In genomic region chr2:28377948-28378822, GRCm38 (mm10) we compare ENCODE assay signal across 10 mouse cellular contexts.
DNase-seq lines count a peak whose midpoint lies in the region; ATAC-seq lines count a peak whose summit lies in the region.
"Had no signal": no experiment of that assay in that cellular context is flagged by ENCODE, and none has a peak within 500 bp of the region (broad histone marks: within the 10 kb centered on the region; RNA-seq: fewer than 3 reads in every experiment).

No protein-coding gene starts in this region.

- no peaks in the 10 kb centered on the region for H3K9me3 ChIP-seq in embryonic facial prominence, embryonic 13.5 days
- no peaks in the 10 kb centered on the region for H3K9me3 ChIP-seq in embryonic facial prominence, embryonic 10.5 days
- H3K9me3 ChIP-seq: limb, embryonic 13.5 days had no signal

- WGBS in embryonic facial prominence, embryonic 13.5 days = 60% methylated on average over 9 of the region's 9 CpGs
- WGBS in embryonic facial prominence, embryonic 10.5 days = 68% methylated on average over 9 of the region's 9 CpGs

- no peak for DNase-seq in embryonic facial prominence, embryonic 10.5 days (ENCODE audit: low spot score)
- DNase-seq in layer of hippocampus, adult 18-20 months (ENCODE audit: low spot score in 2 of 2) = peak; percentile 56 to 83
- DNase-seq in layer of hippocampus, postnatal 10 days (ENCODE audit: low spot score in 2 of 2) = no peak
- peak; percentile 74 for DNase-seq in layer of hippocampus, adult 9-11 months
- DNase-seq in urinary bladder, postnatal 10 days (ENCODE audit: low spot score) = no peak
- DNase-seq in ovary, postnatal 36 days (ENCODE audit: low spot score) = no peak
- DNase-seq: gastrocnemius, postnatal 36 days had no signal

- no peak overlapping the region for H3K4me2 ChIP-seq in embryonic facial prominence, embryonic 13.5 days
- H3K4me2 ChIP-seq: limb, embryonic 13.5 days had no signal

- no peak overlapping the region for H3K4me3 ChIP-seq in embryonic facial prominence, embryonic 13.5 days
- H3K4me3 ChIP-seq in embryonic facial prominence, embryonic 10.5 days = no peak overlapping the region
- H3K4me3 ChIP-seq: limb, embryonic 13.5 days had no signal

- ATAC-seq in embryonic facial prominence, embryonic 13.5 days (ENCODE audit: insufficient number of reproducible peaks, insufficient read depth, low FRiP score, low TSS enrichment, low read depth) = no peak
- ATAC-seq in megakaryocyte-erythroid progenitor cell, adult 5-6 weeks (replicated peaks; ENCODE audit: low FRiP score, low TSS enrichment, poor library complexity, severe bottlenecking) = 0 out of 2 replicates have a peak, but pooled peaks have one; percentile 34

- peaks cover 3% of the 10 kb centered on the region for H3K4me1 ChIP-seq in embryonic facial prominence, embryonic 13.5 days
- peaks cover 19% of the 10 kb centered on the region for H3K4me1 ChIP-seq in embryonic facial prominence, embryonic 10.5 days

- peak overlapping the region; percentile 11; the same call in 1 of the 2 replicates for H3K9ac ChIP-seq in embryonic facial prominence, embryonic 13.5 days
- H3K9ac ChIP-seq: limb, embryonic 13.5 days had no signal

- no peaks in the 10 kb centered on the region for H3K36me3 ChIP-seq in embryonic facial prominence, embryonic 13.5 days
- H3K36me3 ChIP-seq in embryonic facial prominence, embryonic 10.5 days (replicated peaks) = no peaks in the 10 kb centered on the region
- H3K36me3 ChIP-seq: limb, embryonic 13.5 days had no signal

- H3K27me3 ChIP-seq in embryonic facial prominence, embryonic 13.5 days = no peaks in the 10 kb centered on the region
- no peaks in the 10 kb centered on the region for H3K27me3 ChIP-seq in embryonic facial prominence, embryonic 10.5 days (replicated peaks; ENCODE audit: low read depth, poor library complexity, severe bottlenecking)
- H3K27me3 ChIP-seq: limb, embryonic 13.5 days had no signal

- no peak overlapping the region for H3K27ac ChIP-seq in embryonic facial prominence, embryonic 13.5 days
- H3K27ac ChIP-seq in embryonic facial prominence, embryonic 10.5 days (replicated peaks) = no peak overlapping the region; the same call in 1 of the 2 replicates
- H3K27ac ChIP-seq: limb, embryonic 13.5 days had no signal

Comparison
In these comparisons a context has a peak if more than half of its experiments do, and no peak if none do; other contexts are left out.
1. DNase-seq: peak in layer of hippocampus, adult 18-20 months (2 of 2) and layer of hippocampus, adult 9-11 months (single experiment); none in embryonic facial prominence, embryonic 10.5 days (single experiment), layer of hippocampus, postnatal 10 days (0 of 2), urinary bladder, postnatal 10 days (single experiment) and ovary, postnatal 36 days (single experiment).